Mouse (Mus musculus) heart, postnatal 36 days (tissue): ENCODE results near the gene Gm45213. TPM values are rescaled to one million over a fixed set of nuclear protein-coding genes. Genes with fewer than 3 reads are reported as not detected.

Source experiments
- DNase-seq, 2 experiments: peaks; one replicate each; pipeline ENCODE4 v3.0.0; 2021 to 2022
- intact Hi-C: fragments of 180-260 bp; cut with DNase I; formaldehyde crosslinking; loops from one replicate; pipeline ENCODE4 v1.15.1; 2025
- total RNA-seq, 2 experiments: library from RNA; stranded (reverse); gene quantifications; 2 replicates each; pipeline ENCODE4 v1.2.3; 2021

The Gm45213 gene
- total RNA-seq, 2 experiments from 2014 or later = not detected

DNA sequence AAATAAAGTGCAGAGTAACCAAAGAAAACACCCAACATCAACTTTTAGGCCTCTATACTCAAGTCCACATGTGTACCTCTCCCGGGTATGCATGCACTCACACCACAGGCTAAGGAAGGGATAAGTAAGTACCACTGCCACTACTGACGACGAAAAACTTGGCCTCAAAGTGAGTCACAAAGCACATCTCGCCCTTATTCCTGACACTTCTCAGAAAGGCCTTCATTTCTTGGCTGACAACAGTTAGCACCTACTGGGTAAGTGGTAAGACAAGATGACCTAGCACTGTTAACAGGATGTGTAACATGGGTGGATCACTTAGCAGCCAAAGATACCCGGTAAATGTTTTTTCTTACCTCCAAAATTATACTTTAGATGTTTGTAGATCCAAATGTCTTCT, 61.1 kb downstream of the Gm45213 start:
- intact Hi-C loops = no loop called here

GRCm38 (mm10) chr7:66105771-66106170, 62.4 kb downstream of the Gm45213 start:
- DNase-seq = no peak
- intact Hi-C loops = loop anchor here (5.0 kb wide), 1 partner anchor 92 kb away; no protein-coding TSS in a partner anchor

More for the DNA sequence above, 61.1 kb downstream of the Gm45213 start:
- DNase-seq = no peak

GRCm38 (mm10) chr7:66106581-66107056, 63.2 kb downstream of the Gm45213 start:
- intact Hi-C loops = loop anchor here (5.0 kb wide), 1 partner anchor 91 kb away; no protein-coding TSS in a partner anchor
- DNase-seq = no peak

- intact Hi-C loops = loop anchor here (5.0 kb wide), 1 partner anchor 90 kb away; no protein-coding TSS in a partner anchor
- DNase-seq = no peak
These were observed 63.8 kb downstream of the Gm45213 start for GRCm38 (mm10) chr7:66107206-66107605.

GRCm38 (mm10) chr7:66107930-66108329, 64.5 kb downstream of the Gm45213 start:
- DNase-seq = peak in 1 of 2 experiments; percentile 31
- intact Hi-C loops = loop anchor here (1.0 to 5.0 kb wide), 2 partner anchors 89 to 142 kb away; no protein-coding TSS in a partner anchor

DNA sequence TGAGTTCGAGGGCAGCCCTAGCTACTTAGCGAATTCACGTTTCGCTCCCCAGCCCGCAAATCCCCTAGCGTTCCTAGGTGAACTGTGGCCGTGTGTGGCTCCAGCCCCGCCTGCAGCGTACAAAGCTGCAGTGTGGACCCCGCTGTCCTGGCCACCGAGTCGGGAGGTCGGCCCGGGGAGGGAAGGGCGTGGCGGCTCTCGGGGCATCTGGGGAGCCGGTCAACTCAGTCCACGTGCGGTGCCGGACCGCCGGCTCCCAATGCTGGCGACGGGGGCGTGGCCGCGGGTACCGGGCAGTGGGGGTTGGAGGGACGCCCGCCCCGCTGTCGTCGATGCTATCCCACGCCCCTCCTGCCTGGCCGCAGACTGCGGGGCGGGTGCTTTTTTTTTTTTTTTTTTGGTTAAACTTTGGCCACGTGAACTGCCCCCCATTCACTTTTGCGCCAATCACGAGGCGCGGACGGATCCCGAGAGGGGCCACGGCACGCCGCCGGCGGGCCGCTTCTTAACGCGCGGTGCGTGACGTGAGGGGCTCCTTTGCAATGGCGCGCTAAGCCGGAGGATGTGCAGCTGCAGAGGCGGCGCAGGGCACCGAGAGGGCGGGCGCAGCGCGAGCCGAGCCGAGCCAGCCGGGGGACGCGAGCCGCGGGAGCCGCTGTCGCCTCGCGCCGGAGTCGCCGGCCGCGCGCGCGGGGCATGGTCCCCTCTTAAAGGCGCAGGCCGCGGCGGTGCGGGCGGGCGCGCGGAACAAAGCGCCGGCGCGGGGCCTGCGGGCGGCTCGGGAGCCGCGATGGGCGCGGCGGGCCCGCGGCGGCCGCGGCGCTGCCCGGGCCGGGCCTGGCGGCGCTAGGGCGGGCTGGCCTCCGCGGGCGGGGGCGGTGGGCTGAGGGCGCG, 65.8 kb downstream of the Gm45213 start, which contains the start of gene Chsy1:
Gene Chsy1, plus strand, starts transcription at position 555 of the 894 bp plus-strand sequence.
- DNase-seq = peak; percentile 91 to 94
- intact Hi-C loops = loop anchor here (1.0 to 5.0 kb wide), 2 partner anchors 88 to 141 kb away; no protein-coding TSS in a partner anchor

GRCm38 (mm10) chr7:66109855-66110635, 66.6 kb downstream of the Gm45213 start:
- intact Hi-C loops = loop anchor here (5.0 kb wide), 2 partner anchors 52 to 87 kb away; no protein-coding TSS in a partner anchor
- peak; percentile 43 to 54 for DNase-seq

DNA sequence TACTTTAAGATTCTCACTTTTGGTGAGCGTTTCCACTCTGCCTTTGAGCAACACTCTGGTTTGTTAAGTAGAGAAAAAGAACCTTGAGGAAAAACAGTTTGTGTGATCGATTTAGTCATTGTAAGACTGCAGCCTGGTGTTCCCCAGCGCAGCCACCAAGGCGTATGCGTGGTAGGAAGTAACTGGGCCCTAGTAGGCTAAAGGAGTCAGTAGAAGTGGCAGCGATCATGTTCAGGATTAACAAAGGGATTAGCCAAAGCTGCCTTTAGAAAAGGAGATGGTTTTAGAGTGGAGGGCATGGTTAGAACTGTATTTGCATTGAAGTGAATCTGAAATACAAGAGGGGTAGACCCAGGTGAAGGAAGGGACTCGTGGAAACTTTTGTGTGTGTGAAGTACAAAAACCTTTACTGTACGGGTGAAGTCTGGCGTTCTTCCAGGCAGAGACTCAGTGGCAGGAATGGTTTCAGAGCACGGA, 67.3 kb downstream of the Gm45213 start:
- no peak for DNase-seq
- intact Hi-C loops = loop anchor here (5.0 kb wide), 1 partner anchor 52 kb away; no protein-coding TSS in a partner anchor

GRCm38 (mm10) chr7:66111211-66111610, 67.8 kb downstream of the Gm45213 start:
- DNase-seq = no peak
- intact Hi-C loops = loop anchor here (5.0 kb wide), 1 partner anchor 51 kb away; no protein-coding TSS in a partner anchor

Other genes starting within 250 kb of the Gm45213 start
- 10 to 100 TPM; 49.3 to 53.8 TPM for gene Pcsk6, start 181.9 kb upstream of the Gm45213 start, total RNA-seq
- gene Snrpa1, start 15.4 kb downstream of the Gm45213 start, total RNA-seq = 10 to 100 TPM; 20.1 to 24.0 TPM
- gene Selenos, start 36.0 kb downstream of the Gm45213 start, total RNA-seq = 10 to 100 TPM; 35.3 to 37.2 TPM
- 10 to 100 TPM; 12.2 to 16.0 TPM for gene Chsy1, start 65.9 kb downstream of the Gm45213 start, total RNA-seq